Mouse (Mus musculus): ENCODE results near the gene Hipk2.

Hipk2 gene

GRCm38 (mm10) chr6:38867291-38867690, 8.7 kb downstream of the Hipk2 start:
- no peak for DNase-seq (ENCODE audit: low read depth, low spot score)

- DNase-seq (ENCODE audit: low read depth, low spot score), result no peak
These were observed 9.2 kb downstream of the Hipk2 start for GRCm38 (mm10) chr6:38866761-38867160.

GRCm38 (mm10) chr6:38866357-38866756, 9.6 kb downstream of the Hipk2 start:
- DNase-seq (ENCODE audit: low read depth, low spot score), result no peak

- DNase-seq (ENCODE audit: low read depth, low spot score), result no peak
These were observed 10.2 kb downstream of the Hipk2 start for GRCm38 (mm10) chr6:38865805-38866204.

GRCm38 (mm10) chr6:38863595-38863994, 12.4 kb downstream of the Hipk2 start:
- no peak for DNase-seq (ENCODE audit: low read depth, low spot score)

- no peak for DNase-seq (ENCODE audit: low read depth, low spot score)
These were observed 15.7 kb downstream of the Hipk2 start for GRCm38 (mm10) chr6:38860301-38860700.

- no peak for DNase-seq (ENCODE audit: low read depth, low spot score)
These were observed 16.1 kb downstream of the Hipk2 start for GRCm38 (mm10) chr6:38859819-38860218.

- no peak for DNase-seq (ENCODE audit: low read depth, low spot score)
These were observed 22.4 kb downstream of the Hipk2 start for GRCm38 (mm10) chr6:38853561-38853992.

GRCm38 (mm10) chr6:38851740-38852139, 24.2 kb downstream of the Hipk2 start:
- no peak for DNase-seq (ENCODE audit: low read depth, low spot score)

- DNase-seq (ENCODE audit: low read depth, low spot score), result no peak
These were observed 25.2 kb downstream of the Hipk2 start for GRCm38 (mm10) chr6:38850715-38851259.

GRCm38 (mm10) chr6:38847958-38848910, 27.7 kb downstream of the Hipk2 start:
- DNase-seq (ENCODE audit: low read depth, low spot score), result no peak

GRCm38 (mm10) chr6:38847447-38847846, 28.5 kb downstream of the Hipk2 start:
- DNase-seq (ENCODE audit: low read depth, low spot score), result no peak

GRCm38 (mm10) chr6:38846330-38847195, 29.4 kb downstream of the Hipk2 start:
- no peak for DNase-seq (ENCODE audit: low read depth, low spot score)

- no peak for DNase-seq (ENCODE audit: low read depth, low spot score)
These were observed 30.1 kb downstream of the Hipk2 start for GRCm38 (mm10) chr6:38845876-38846275.

- no peak for DNase-seq (ENCODE audit: low read depth, low spot score)
These were observed 30.8 kb downstream of the Hipk2 start for GRCm38 (mm10) chr6:38845117-38845516.

- DNase-seq (ENCODE audit: low read depth, low spot score), result no peak
These were observed 34.4 kb downstream of the Hipk2 start for GRCm38 (mm10) chr6:38841551-38841950.

GRCm38 (mm10) chr6:38840780-38841179, 35.2 kb downstream of the Hipk2 start:
- DNase-seq (ENCODE audit: low read depth, low spot score), result no peak

GRCm38 (mm10) chr6:38840380-38840779, 35.6 kb downstream of the Hipk2 start:
- no peak for DNase-seq (ENCODE audit: low read depth, low spot score)

GRCm38 (mm10) chr6:38839891-38840290, 36.1 kb downstream of the Hipk2 start:
- DNase-seq (ENCODE audit: low read depth, low spot score), result no peak

GRCm38 (mm10) chr6:38838061-38838460, 37.9 kb downstream of the Hipk2 start:
- no peak for DNase-seq (ENCODE audit: low read depth, low spot score)

- no peak for DNase-seq (ENCODE audit: low read depth, low spot score)
These were observed 40.7 kb downstream of the Hipk2 start for GRCm38 (mm10) chr6:38835217-38835616.

- DNase-seq (ENCODE audit: low read depth, low spot score), result no peak
These were observed 41.2 kb downstream of the Hipk2 start for GRCm38 (mm10) chr6:38834727-38835126.

Data from forelimb bud, embryonic 11.5 days (tissue).